Mouse (Mus musculus): ENCODE data around the gene Col15a1. TPM values are rescaled to one million over a fixed set of nuclear protein-coding genes. Genes with fewer than 3 reads are reported as not detected.
A peak's percentile ranks its signal among the peaks of the same experiment; 100 is the strongest.

The Col15a1 gene
- total RNA-seq, 2 experiments from 2014 or later = 6.1 to 6.7 TPM

- H3K4me3 ChIP-seq = no peak overlapping the region
- no peak for DNase-seq (ENCODE audit: extremely low spot score in 1 of 2, low spot score in 2 of 2)
- intact Hi-C loops (cut with DNase I) = no loop called here
- no peak for TF ChIP-seq CTCF (IDR thresholded peaks at IDR 0.05)
- no peak overlapping the region for H3K27ac ChIP-seq
These were observed 2.1 kb upstream of the Col15a1 start for GRCm38 (mm10) chr4:47205846-47206245.

GRCm38 (mm10) chr4:47208421-47208991, 545 bp downstream of the Col15a1 start:
- Histone ChIP-seq H3K27ac (no peak overlapping the region), H3K4me3 (peak overlapping the region; percentile 46)
- DNase-seq (ENCODE audit: extremely low spot score in 1 of 2, low spot score in 2 of 2) = peak in 1 of 2 experiments; percentile 17
- intact Hi-C loops (cut with DNase I) = no loop called here
- no peak; the same call in 1 of the 2 replicates for TF ChIP-seq CTCF (IDR thresholded peaks at IDR 0.05)

GRCm38 (mm10) chr4:47209466-47209865, 1.5 kb downstream of the Col15a1 start:
- intact Hi-C loops (cut with DNase I) = no loop called here
- DNase-seq (ENCODE audit: extremely low spot score in 1 of 2, low spot score in 2 of 2) = no peak
- Histone ChIP-seq H3K27ac (no peak overlapping the region), H3K4me3 (no peak overlapping the region)
- no peak for TF ChIP-seq CTCF (IDR thresholded peaks at IDR 0.05)

GRCm38 (mm10) chr4:47218828-47219227, 10.9 kb downstream of the Col15a1 start:
- Histone ChIP-seq H3K4me3 (no peak overlapping the region), H3K27ac (no peak overlapping the region)
- no peak for DNase-seq (ENCODE audit: extremely low spot score in 1 of 2, low spot score in 2 of 2)
- no peak for TF ChIP-seq CTCF (IDR thresholded peaks at IDR 0.05)
- intact Hi-C loops (cut with DNase I) = no loop called here

- no peak for DNase-seq (ENCODE audit: extremely low spot score in 1 of 2, low spot score in 2 of 2)
- Histone ChIP-seq H3K4me3 (no peak overlapping the region), H3K27ac (no peak overlapping the region)
- TF ChIP-seq CTCF (IDR thresholded peaks at IDR 0.05) = no peak
- intact Hi-C loops (cut with DNase I) = no loop called here
These were observed 11.4 kb downstream of the Col15a1 start for GRCm38 (mm10) chr4:47219393-47219792.

GRCm38 (mm10) chr4:47220544-47220943, 12.6 kb downstream of the Col15a1 start:
- DNase-seq (ENCODE audit: extremely low spot score in 1 of 2, low spot score in 2 of 2) = no peak
- intact Hi-C loops (cut with DNase I) = no loop called here
- H3K4me3 ChIP-seq = no peak overlapping the region
- H3K27ac ChIP-seq = no peak overlapping the region
- no peak for TF ChIP-seq CTCF (IDR thresholded peaks at IDR 0.05)

GRCm38 (mm10) chr4:47222146-47222545, 14.2 kb downstream of the Col15a1 start:
- Histone ChIP-seq H3K4me3 (no peak overlapping the region), H3K27ac (no peak overlapping the region)
- intact Hi-C loops (cut with DNase I) = no loop called here
- DNase-seq (ENCODE audit: extremely low spot score in 1 of 2, low spot score in 2 of 2) = no peak
- TF ChIP-seq CTCF (IDR thresholded peaks at IDR 0.05) = no peak

GRCm38 (mm10) chr4:47225920-47226319, 18.0 kb downstream of the Col15a1 start:
- peak; percentile 23 to 60 for DNase-seq (ENCODE audit: extremely low spot score in 1 of 2, low spot score in 2 of 2)

GRCm38 (mm10) chr4:47227101-47227500, 19.1 kb downstream of the Col15a1 start:
- no peak overlapping the region for H3K27ac ChIP-seq
- no peak overlapping the region for H3K4me3 ChIP-seq
- TF ChIP-seq CTCF (IDR thresholded peaks at IDR 0.05) = no peak
- no peak for DNase-seq (ENCODE audit: extremely low spot score in 1 of 2, low spot score in 2 of 2)
- intact Hi-C loops (cut with DNase I) = loop anchor here (5.0 kb wide), 2 partner anchors 90 to 105 kb away; no protein-coding TSS in a partner anchor

More at GRCm38 (mm10) chr4:47225920-47226319, 18.0 kb downstream of the Col15a1 start:
- no peak overlapping the region for H3K27ac ChIP-seq
- intact Hi-C loops (cut with DNase I) = loop anchor here (5.0 kb wide), 2 partner anchors 89 to 104 kb away; no protein-coding TSS in a partner anchor
- no peak overlapping the region for H3K4me3 ChIP-seq
- TF ChIP-seq CTCF (IDR thresholded peaks at IDR 0.05) = no peak

GRCm38 (mm10) chr4:47227756-47228155, 19.8 kb downstream of the Col15a1 start:
- TF ChIP-seq CTCF (IDR thresholded peaks at IDR 0.05) = no peak
- Histone ChIP-seq H3K27ac (no peak overlapping the region), H3K4me3 (no peak overlapping the region)
- DNase-seq (ENCODE audit: extremely low spot score in 1 of 2, low spot score in 2 of 2) = peak; percentile 62 to 64
- intact Hi-C loops (cut with DNase I) = loop anchor here (1.0 to 5.0 kb wide), 3 partner anchors 24 to 105 kb away; no protein-coding TSS in a partner anchor

- intact Hi-C loops (cut with DNase I) = loop anchor here (1.0 to 5.0 kb wide), 3 partner anchors 22 to 107 kb away; no protein-coding TSS in a partner anchor
- no peak overlapping the region for H3K4me3 ChIP-seq
- no peak for DNase-seq (ENCODE audit: extremely low spot score in 1 of 2, low spot score in 2 of 2)
- no peak overlapping the region for H3K27ac ChIP-seq
- TF ChIP-seq CTCF (IDR thresholded peaks at IDR 0.05) = no peak
These were observed 21.0 kb downstream of the Col15a1 start for GRCm38 (mm10) chr4:47228945-47229344.

GRCm38 (mm10) chr4:47230498-47230897, 22.5 kb downstream of the Col15a1 start:
- no peak for TF ChIP-seq CTCF (IDR thresholded peaks at IDR 0.05)
- DNase-seq (ENCODE audit: extremely low spot score in 1 of 2, low spot score in 2 of 2) = no peak
- intact Hi-C loops (cut with DNase I) = no loop called here
- Histone ChIP-seq H3K4me3 (no peak overlapping the region), H3K27ac (no peak overlapping the region)

GRCm38 (mm10) chr4:47231322-47231721, 23.4 kb downstream of the Col15a1 start:
- Histone ChIP-seq H3K4me3 (no peak overlapping the region), H3K27ac (no peak overlapping the region)
- no peak for TF ChIP-seq CTCF (IDR thresholded peaks at IDR 0.05)
- DNase-seq (ENCODE audit: extremely low spot score in 1 of 2, low spot score in 2 of 2) = no peak
- intact Hi-C loops (cut with DNase I) = no loop called here
